Mouse (Mus musculus): ENCODE measurements at regions not wholly inside any gene's neighbourhood (a gene's known extent, or its start where the extent isn't known, plus 50 kb on each side); places are given as distances from the start of the nearest gene placed in this dataset.

- intact Hi-C loops (cut with DNase I), result no loop called here
- no peak for DNase-seq (ENCODE audit: low spot score)
Observed at GRCm38 (mm10) chr9:43465129-43465528, 154.5 kb downstream of the Trim29 start.

GRCm38 (mm10) chr9:43465731-43466330 lies 155.2 kb downstream of the Trim29 start:
- intact Hi-C loops (cut with DNase I), result no loop called here
- DNase-seq (ENCODE audit: low spot score), result no peak

GRCm38 (mm10) chr9:43466883-43467282 lies 156.2 kb downstream of the Trim29 start:
- DNase-seq (ENCODE audit: low spot score), result no peak

GRCm38 (mm10) chr9:43469215-43469614 lies 158.6 kb downstream of the Trim29 start:
- no peak for DNase-seq (ENCODE audit: low spot score)
- intact Hi-C loops (cut with DNase I), result no loop called here

More at GRCm38 (mm10) chr9:43466883-43467282, 156.2 kb downstream of the Trim29 start:
- intact Hi-C loops (cut with DNase I), result no loop called here

GRCm38 (mm10) chr9:43472231-43472630 lies 161.6 kb downstream of the Trim29 start:
- intact Hi-C loops (cut with DNase I), result no loop called here
- DNase-seq (ENCODE audit: low spot score), result no peak

GRCm38 (mm10) chr9:43473164-43473563 lies 162.5 kb downstream of the Trim29 start:
- intact Hi-C loops (cut with DNase I), result no loop called here
- no peak for DNase-seq (ENCODE audit: low spot score)

GRCm38 (mm10) chr9:43473601-43474302 lies 163.1 kb downstream of the Trim29 start:
- no peak for DNase-seq (ENCODE audit: low spot score)
- intact Hi-C loops (cut with DNase I), result no loop called here

GRCm38 (mm10) chr9:43474303-43474643 lies 163.6 kb downstream of the Trim29 start:
- no peak for DNase-seq (ENCODE audit: low spot score)
- intact Hi-C loops (cut with DNase I), result no loop called here

GRCm38 (mm10) chr9:43480826-43481591 lies 170.4 kb downstream of the Trim29 start:
- DNase-seq (ENCODE audit: low spot score), result no peak
- intact Hi-C loops (cut with DNase I), result no loop called here

- intact Hi-C loops (cut with DNase I), result no loop called here
Observed at GRCm38 (mm10) chr9:43482101-43483090, 171.7 kb downstream of the Trim29 start.

GRCm38 (mm10) chr9:43483195-43483594 lies 172.5 kb downstream of the Trim29 start:
- no peak for DNase-seq (ENCODE audit: low spot score)
- intact Hi-C loops (cut with DNase I), result no loop called here

More at GRCm38 (mm10) chr9:43482101-43483090, 171.7 kb downstream of the Trim29 start:
- peak; percentile 67 for DNase-seq (ENCODE audit: low spot score)

- intact Hi-C loops (cut with DNase I), result no loop called here
- DNase-seq (ENCODE audit: low spot score), result no peak
Observed at GRCm38 (mm10) chr9:43483906-43484305, 173.3 kb downstream of the Trim29 start.

GRCm38 (mm10) chr9:43486704-43487103 lies 176.1 kb downstream of the Trim29 start:
- no peak for DNase-seq (ENCODE audit: low spot score)
- intact Hi-C loops (cut with DNase I), result no loop called here

GRCm38 (mm10) chr9:43489205-43489604 lies 178.6 kb downstream of the Trim29 start:
- no peak for DNase-seq (ENCODE audit: low spot score)
- intact Hi-C loops (cut with DNase I), result no loop called here

- DNase-seq (ENCODE audit: low spot score), result no peak
- intact Hi-C loops (cut with DNase I), result loop anchor here (2.0 to 5.0 kb wide), 2 partner anchors 150 to 311 kb away; no protein-coding TSS in a partner anchor
Observed at GRCm38 (mm10) chr9:43491024-43491751, 180.5 kb downstream of the Trim29 start.

GRCm38 (mm10) chr9:43492236-43493000 lies 181.8 kb downstream of the Trim29 start:
- intact Hi-C loops (cut with DNase I), result loop anchor here (5.0 kb wide), 1 partner anchor 310 kb away; no protein-coding TSS in a partner anchor
- no peak for DNase-seq (ENCODE audit: low spot score)

GRCm38 (mm10) chr9:43498596-43498995 lies 187.9 kb downstream of the Trim29 start:
- intact Hi-C loops (cut with DNase I), result no loop called here
- no peak for DNase-seq (ENCODE audit: low spot score)

GRCm38 (mm10) chr9:43504270-43504932 lies 193.8 kb downstream of the Trim29 start:
- no peak for DNase-seq (ENCODE audit: low spot score)
- intact Hi-C loops (cut with DNase I), result no loop called here

Data from heart, postnatal 25 days (tissue).